Mouse (Mus musculus) lung, postnatal 0 days (tissue): ENCODE measurements around the gene Lrriq3. TPM values are rescaled to one million over a fixed set of nuclear protein-coding genes. Genes with fewer than 3 reads are reported as not detected.

Source experiments
- ATAC-seq: fragments of 200-750 bp; cut with Nextera tagmentation; 2 replicates; pipeline ENCODE4 v1.8.0; 2017; ENCODE audit warnings: moderate library complexity
- DNase-seq: peaks from one replicate; pipeline ENCODE4 v3.0.0-alpha.2; 2016; ENCODE audit warnings: low spot score
- H3K27ac ChIP-seq: fragments of 300-500 bp; sonication (generic); 2 replicates; pipeline ENCODE4 v1.5.1; 2014; ENCODE audit warnings: antibody characterized with exemption, mild to moderate bottlenecking, low read length, mixed read lengths
- H3K27me3 ChIP-seq: fragments of 300-500 bp; sonication (generic); replicated peaks from 2 replicates; pipeline ENCODE4 v1.6.1; 2014; ENCODE audit warnings: low read length, mixed read lengths; ENCODE audit not compliant: insufficient read depth
- H3K36me3 ChIP-seq: fragments of 300-500 bp; sonication (generic); 2 replicates; pipeline ENCODE4 v1.6.1; 2014; ENCODE audit warnings: low read length, mixed read lengths; ENCODE audit not compliant: insufficient read depth
- H3K4me1 ChIP-seq: fragments of 300-500 bp; sonication (generic); 2 replicates; pipeline ENCODE4 v1.6.1; 2014; ENCODE audit warnings: antibody characterized with exemption, low read depth, low read length, mixed read lengths; ENCODE audit not compliant: insufficient read depth
- H3K4me2 ChIP-seq: fragments of 300-500 bp; sonication (generic); replicated peaks from 2 replicates; pipeline ENCODE4 v1.6.1; 2014; ENCODE audit warnings: low read depth, mild to moderate bottlenecking, low read length, moderate library complexity, mixed read lengths
- H3K4me3 ChIP-seq: fragments of 300-500 bp; sonication (generic); 2 replicates; pipeline ENCODE4 v1.5.1; 2014; ENCODE audit warnings: low read depth, low read length
- H3K9ac ChIP-seq: fragments of 300-500 bp; sonication (generic); replicated peaks from 2 replicates; pipeline ENCODE4 v1.6.1; 2014; ENCODE audit warnings: low read depth, mild to moderate bottlenecking
- H3K9me3 ChIP-seq: fragments of 300-500 bp; sonication (generic); 2 replicates; pipeline ENCODE4 v1.6.1; 2016; ENCODE audit warnings: low read length, mixed read lengths
- CTCF ChIP-seq: IDR thresholded peaks from 2 replicates; pipeline ENCODE4 v1.5.1; 2016; ENCODE audit warnings: antibody characterized with exemption, mild to moderate bottlenecking
- EP300 ChIP-seq: IDR thresholded peaks from 2 replicates; pipeline ENCODE4 v1.6.1; 2016; ENCODE audit warnings: antibody characterized with exemption, mild to moderate bottlenecking, control low read depth
- polyA plus RNA-seq: library from polyadenylated mRNA; unstranded; fragments of >200 nt; fragmentation: Nextera tagmentation; extraction: Ambion mirVana; gene quantifications from 2 replicates; pipeline ENCODE4 v1.2.1, GENCODE M21; 2015

The Lrriq3 gene
- polyA plus RNA-seq, 1 experiment from 2014 or later: 1.4 TPM

- no peak for DNase-seq
- ATAC-seq: no peak
- no peak overlapping the region for H3K27ac ChIP-seq
- no peaks in the 10 kb centered on the region for H3K36me3 ChIP-seq
- no peaks in the 10 kb centered on the region for H3K9me3 ChIP-seq
- H3K4me1 ChIP-seq: no peaks in the 10 kb centered on the region
- no peak for TF ChIP-seq EP300
- TF ChIP-seq CTCF: no peak
- no peak overlapping the region for H3K9ac ChIP-seq
- H3K4me2 ChIP-seq: no peak overlapping the region
- no peaks in the 10 kb centered on the region for H3K27me3 ChIP-seq
- no peak overlapping the region for H3K4me3 ChIP-seq
Observed at GRCm38 (mm10) chr3:155235502-155235901, 142.3 kb downstream of the Lrriq3 start.

Other genes with a start within 250 kb of the Lrriq3 start
- gene Tnni3k, start 38.0 kb upstream of the Lrriq3 start, polyA plus RNA-seq: 0.69 and 0.75 TPM in 2 replicates
- 9.3 and 11.3 TPM in 2 replicates for gene Fpgt, start within 50 bp of the Lrriq3 start, polyA plus RNA-seq